Mouse (Mus musculus) lung, adult 2 months (tissue): ENCODE data around the gene Ptprt.

ENCODE experiments used
- CTCF ChIP-seq: fragments of 200-500 bp; IDR thresholded peaks from 2 replicates; pipeline ENCODE4 v1.5.1; 2011; ENCODE audit warnings: mild to moderate bottlenecking, low read length, control low read depth; ENCODE audit not compliant: insufficient read depth
- POLR2A ChIP-seq: fragments of 200-500 bp; IDR thresholded peaks from 2 replicates; pipeline ENCODE4 v1.6.1; 2011; ENCODE audit warnings: low read depth, mild to moderate bottlenecking, control low read depth, low read length, borderline replicate concordance; ENCODE audit errors: extremely low read depth

- TF ChIP-seq CTCF: no peak
- no peak for TF ChIP-seq POLR2A
These were observed 176.9 kb downstream of the Ptprt start for GRCm38 (mm10) chr2:162484036-162484435.
